Mouse (Mus musculus) hindbrain, embryonic 15.5 days (tissue): ENCODE results near the gene Mto1. TPM values are rescaled to one million over a fixed set of nuclear protein-coding genes. Genes with fewer than 3 reads are reported as not detected.
A peak's percentile ranks its signal among the peaks of the same experiment; 100 is the strongest.
"Not testable (repeated sequence)": the region's sequence is repeated elsewhere in the genome, so short reads cannot be mapped to it uniquely, and the experiment has no call there.

Source experiments
- ATAC-seq: fragments of 200-750 bp; cut with Nextera tagmentation; 2 replicates; pipeline ENCODE4 v1.8.0; 2017; ENCODE audit warnings: low read depth, moderate number of reproducible peaks, moderate TSS enrichment; ENCODE audit not compliant: low FRiP score
- H3K27ac ChIP-seq: fragments of 300-500 bp; sonication (generic); replicated peaks from 2 replicates; pipeline ENCODE4 v1.5.1; 2015; ENCODE audit warnings: mild to moderate bottlenecking, inconsistent platforms
- H3K27me3 ChIP-seq: fragments of 300-500 bp; sonication (generic); 2 replicates; pipeline ENCODE4 v1.6.1; 2015; ENCODE audit warnings: control low read depth, inconsistent platforms
- H3K36me3 ChIP-seq: fragments of 300-500 bp; sonication (generic); 2 replicates; pipeline ENCODE4 v1.6.1; 2015; ENCODE audit warnings: control low read depth, inconsistent platforms
- H3K4me1 ChIP-seq: fragments of 300-500 bp; sonication (generic); replicated peaks from 2 replicates; pipeline ENCODE4 v1.6.1; 2015; ENCODE audit warnings: control low read depth, inconsistent platforms
- H3K4me2 ChIP-seq: fragments of 300-500 bp; sonication (generic); 2 replicates; pipeline ENCODE4 v1.6.1; 2015; ENCODE audit warnings: moderate library complexity, mild to moderate bottlenecking, inconsistent platforms
- H3K4me3 ChIP-seq: fragments of 300-500 bp; sonication (generic); 2 replicates; pipeline ENCODE4 v1.5.1; 2015; ENCODE audit warnings: mild to moderate bottlenecking, inconsistent platforms
- H3K9ac ChIP-seq: fragments of 300-500 bp; sonication (generic); 2 replicates; pipeline ENCODE4 v1.6.1; 2015; ENCODE audit warnings: inconsistent platforms
- H3K9me3 ChIP-seq: fragments of 300-500 bp; sonication (generic); 2 replicates; pipeline ENCODE4 v1.6.1; 2016; ENCODE audit warnings: control low read depth, inconsistent platforms
- WGBS: fragments of 180-500 bp; shearing (Covaris S2); methylation state at CpG from one replicate; pipeline ENCODE4 v1.1.7; 2015; 5-methylcytosine and 5-hydroxymethylcytosine counted together
- microRNA-seq: library from miRNA; unstranded; fragments of <30 nt; microRNA quantifications from one replicate; pipeline ENCODE4, GENCODE M21; 2016
- polyA plus RNA-seq: library from polyadenylated mRNA; unstranded; fragments of >200 nt; fragmentation: Nextera tagmentation; extraction: Ambion mirVana; gene quantifications from 2 replicates; pipeline ENCODE4 v1.2.1, GENCODE M21; 2015

The Mto1 gene
- polyA plus RNA-seq, 1 experiment from 2014 or later: 28.6 TPM

GRCm38 (mm10) chr9:78511705-78512104, 63.7 kb downstream of the Mto1 start:
- no peak overlapping the region for H3K4me3 ChIP-seq
- H3K27ac ChIP-seq: no peak overlapping the region
- H3K27me3 ChIP-seq: no peaks in the 10 kb centered on the region
- WGBS: 96% methylated on average over 5 of the region's 5 CpGs
- no peaks in the 10 kb centered on the region for H3K36me3 ChIP-seq
- no peak overlapping the region for H3K4me2 ChIP-seq
- no peak overlapping the region for H3K9ac ChIP-seq
- ATAC-seq: no peak
- H3K9me3 ChIP-seq: no peaks in the 10 kb centered on the region
- no peaks in the 10 kb centered on the region for H3K4me1 ChIP-seq

- ATAC-seq: no peak
- no peak overlapping the region for H3K4me2 ChIP-seq
- 86% methylated on average over 6 of the region's 6 CpGs for WGBS
Measured at GRCm38 (mm10) chr9:78513776-78514500, 65.9 kb downstream of the Mto1 start.

GRCm38 (mm10) chr9:78514681-78515080, 66.7 kb downstream of the Mto1 start:
- H3K4me1 ChIP-seq: peaks cover under 1% of the 10 kb centered on the region; the same call in 1 of the 2 replicates
- H3K27ac ChIP-seq: no peak overlapping the region
- no peak overlapping the region for H3K9ac ChIP-seq
- H3K4me3 ChIP-seq: no peak overlapping the region
- H3K4me2 ChIP-seq: no peak overlapping the region
- no peaks in the 10 kb centered on the region for H3K36me3 ChIP-seq
- H3K9me3 ChIP-seq: no peaks in the 10 kb centered on the region
- ATAC-seq: no peak
- H3K27me3 ChIP-seq: no peaks in the 10 kb centered on the region
- 74% methylated on average over 4 of the region's 4 CpGs for WGBS

More at GRCm38 (mm10) chr9:78513776-78514500, 65.9 kb downstream of the Mto1 start:
- Histone ChIP-seq H3K27ac (no peak overlapping the region), H3K9me3 (no peaks in the 10 kb centered on the region), H3K27me3 (no peaks in the 10 kb centered on the region), H3K4me3 (no peak overlapping the region), H3K36me3 (no peaks in the 10 kb centered on the region), H3K9ac (no peak overlapping the region), H3K4me1 (no peaks in the 10 kb centered on the region)

GRCm38 (mm10) chr9:78516125-78516524, 68.1 kb downstream of the Mto1 start:
- WGBS: 73% methylated on average over 3 of the region's 3 CpGs
- ATAC-seq: no peak
- H3K36me3 ChIP-seq: no peaks in the 10 kb centered on the region
- H3K4me2 ChIP-seq: no peak overlapping the region
- peaks cover 15% of the 10 kb centered on the region for H3K4me1 ChIP-seq
- H3K9ac ChIP-seq: no peak overlapping the region
- H3K9me3 ChIP-seq: no peaks in the 10 kb centered on the region
- no peak overlapping the region for H3K27ac ChIP-seq
- H3K4me3 ChIP-seq: no peak overlapping the region
- H3K27me3 ChIP-seq: no peaks in the 10 kb centered on the region

- not testable (repeated sequence) for H3K27me3 ChIP-seq, H3K4me2 ChIP-seq, H3K9me3 ChIP-seq, H3K9ac ChIP-seq, ATAC-seq, H3K27ac ChIP-seq, H3K36me3 ChIP-seq, H3K4me3 ChIP-seq
- 67% methylated on average over 3 of the region's 3 CpGs for WGBS
- H3K4me1 ChIP-seq: peaks cover 20% of the 10 kb centered on the region
Measured at GRCm38 (mm10) chr9:78517237-78517636, 69.2 kb downstream of the Mto1 start.

GRCm38 (mm10) chr9:78520127-78520779, 72.2 kb downstream of the Mto1 start:
- H3K4me1 ChIP-seq: peaks cover 20% of the 10 kb centered on the region
- H3K4me2 ChIP-seq: peak overlapping the region; percentile 90
- H3K27ac ChIP-seq: peak overlapping the region; percentile 79
- H3K27me3 ChIP-seq: no peaks in the 10 kb centered on the region
- H3K9me3 ChIP-seq: no peaks in the 10 kb centered on the region
- ATAC-seq: peak; percentile 81
- H3K36me3 ChIP-seq: no peaks in the 10 kb centered on the region
- H3K4me3 ChIP-seq: peak overlapping the region; percentile 50
- WGBS: 5% methylated on average over 15 of the region's 15 CpGs
- peak overlapping the region; percentile 55 for H3K9ac ChIP-seq

GRCm38 (mm10) chr9:78520780-78521601, 73.0 kb downstream of the Mto1 start:
- Histone ChIP-seq H3K27ac (peak overlapping the region; percentile 79), H3K4me2 (peak overlapping the region; percentile 90), H3K27me3 (no peaks in the 10 kb centered on the region), H3K4me3 (peak overlapping the region; percentile 50), H3K9me3 (no peaks in the 10 kb centered on the region), H3K4me1 (peaks cover 20% of the 10 kb centered on the region), H3K36me3 (no peaks in the 10 kb centered on the region), H3K9ac (peak overlapping the region; percentile 55)
- peak; percentile 75 for ATAC-seq
- WGBS: 2% methylated on average over 40 of the region's 40 CpGs

- Histone ChIP-seq H3K36me3 (no peaks in the 10 kb centered on the region), H3K27ac (peak overlapping the region; percentile 79), H3K9me3 (no peaks in the 10 kb centered on the region), H3K4me2 (peak overlapping the region; percentile 90), H3K9ac (peak overlapping the region; percentile 55), H3K4me1 (peaks cover 22% of the 10 kb centered on the region), H3K27me3 (no peaks in the 10 kb centered on the region), H3K4me3 (peak overlapping the region; percentile 50)
- ATAC-seq: peak; percentile 2; the same call in 1 of the 2 replicates
- WGBS: 43% methylated on average over 14 of the region's 14 CpGs
Measured at GRCm38 (mm10) chr9:78521689-78522088, 73.7 kb downstream of the Mto1 start.

Small RNAs within 50 kb of the gene (microRNA-seq; reads per million reads assigned to microRNA genes)
- not detected for gene Gm26377

Other genes with a start within 250 kb of the Mto1 start
- not detected in 2 replicates for gene Gsta1, start 217.6 kb upstream of the Mto1 start, polyA plus RNA-seq
- not detected in 2 replicates for gene Gm3776, start 191.1 kb upstream of the Mto1 start, polyA plus RNA-seq
- not detected in 2 replicates for gene Gm10639, start 158.3 kb upstream of the Mto1 start, polyA plus RNA-seq
- not detected in 2 replicates for gene Omt2a, start 133.4 kb upstream of the Mto1 start, polyA plus RNA-seq
- gene Omt2b, start 120.6 kb upstream of the Mto1 start, polyA plus RNA-seq: not detected in 2 replicates
- not detected in 2 replicates for gene Gsta2, start 92.4 kb upstream of the Mto1 start, polyA plus RNA-seq
- gene Dppa5a, start 80.0 kb upstream of the Mto1 start, polyA plus RNA-seq: 5.3 and 5.6 TPM in 2 replicates
- gene Ooep, start 69.5 kb upstream of the Mto1 start, polyA plus RNA-seq: 5.1 and 5.6 TPM in 2 replicates
- gene Ddx43, start 52.4 kb upstream of the Mto1 start, polyA plus RNA-seq: 0.34 and 0.47 TPM in 2 replicates
- gene Cgas, start 5.0 kb upstream of the Mto1 start, polyA plus RNA-seq: 0.58 and 0.80 TPM in 2 replicates
- gene Gm17324, start 578 bp downstream of the Mto1 start, polyA plus RNA-seq: 1.9 and 2.9 TPM in 2 replicates
- gene Eef1a1, start 40.9 kb downstream of the Mto1 start, polyA plus RNA-seq: 2,946 and 3,077 TPM in 2 replicates
- gene Slc17a5, start 139.8 kb downstream of the Mto1 start, polyA plus RNA-seq: 15.4 and 16.2 TPM in 2 replicates
- gene Cd109, start 167.3 kb downstream of the Mto1 start, polyA plus RNA-seq: 1.3 and 1.6 TPM in 2 replicates